Comparison of ENCODE assay signal across 25 mouse cellular contexts in the genomic region with DNA sequence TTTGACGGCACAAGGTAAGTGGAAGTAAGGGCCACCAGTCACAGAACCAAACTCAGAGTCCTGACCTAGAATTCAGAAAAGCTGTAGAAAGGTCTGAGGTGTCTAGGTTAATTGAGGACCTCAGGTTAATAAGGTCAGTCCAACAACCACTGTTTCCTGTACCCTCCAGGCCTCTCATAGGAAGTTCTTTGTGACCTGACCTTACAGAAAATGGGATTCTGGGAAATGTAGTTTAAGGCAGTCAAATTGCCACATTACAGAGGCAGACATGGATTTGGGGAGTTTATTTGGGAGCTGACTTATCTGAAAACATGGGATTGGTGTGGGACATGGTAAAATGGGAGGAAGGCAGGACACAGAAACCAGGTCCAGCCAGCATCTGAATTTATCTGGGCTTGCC.
DNase-seq lines count a peak whose midpoint lies in the region; ATAC-seq and TF ChIP-seq lines count a peak whose summit lies in the region.
"Had no signal": no experiment of that assay in that cellular context is flagged by ENCODE, and none has a peak within 500 bp of the region (broad histone marks: within the 10 kb centered on the region; RNA-seq: fewer than 3 reads in every experiment).

No protein-coding gene starts in this region.

- H3K4me1 ChIP-seq in CH12.LX (ENCODE audit: control insufficient read depth in 1 of 2, insufficient read depth in 2 of 2) (no peaks in the 10 kb centered on the region), MEL (ENCODE audit: control insufficient read depth in 1 of 2, insufficient read depth in 2 of 2, low read length in 2 of 2) (no peaks in the 10 kb centered on the region)
- H3K4me1 ChIP-seq in midbrain, embryonic 11.5 days (ENCODE audit: control insufficient read depth, insufficient read depth, low read length) = no peaks in the 10 kb centered on the region
- H3K4me1 ChIP-seq: embryonic facial prominence, embryonic 13.5 days; embryonic facial prominence, embryonic 15.5 days; forebrain, embryonic 10.5 days; forebrain, embryonic 12.5 days had no signal

- H3K4me3 ChIP-seq in CH12.LX (replicated peaks in 1 of 3; ENCODE audit: low read depth in 2 of 3, low read length in 2 of 3, poor library complexity in 1 of 3) (no peak overlapping the region), MEL (ENCODE audit: control insufficient read depth in 1 of 2, insufficient read depth in 1 of 2, low read depth in 2 of 2, low read length in 2 of 2) (no peak overlapping the region)
- H3K4me3 ChIP-seq in midbrain, embryonic 11.5 days (ENCODE audit: low read depth, low read length) = no peak overlapping the region
- H3K4me3 ChIP-seq: embryonic facial prominence, embryonic 13.5 days; embryonic facial prominence, embryonic 15.5 days; erythroblast, embryonic 14.5 days; forebrain, embryonic 10.5 days; forebrain, embryonic 12.5 days had no signal

- H3K27ac ChIP-seq in CH12.LX (ENCODE audit: insufficient read depth, low read depth) (no peak overlapping the region), MEL (ENCODE audit: control insufficient read depth, low read depth, low read length) (no peak overlapping the region)
- H3K27ac ChIP-seq in midbrain, embryonic 11.5 days (ENCODE audit: low read depth, low read length) = no peak overlapping the region
- H3K27ac ChIP-seq: embryonic facial prominence, embryonic 13.5 days; embryonic facial prominence, embryonic 15.5 days; forebrain, embryonic 10.5 days; forebrain, embryonic 12.5 days had no signal

- no peak for TF ChIP-seq RAD21 in CH12.LX (IDR thresholded peaks at IDR 0.05; ENCODE audit: low read depth, low read length)
- no peak for TF ChIP-seq RAD21 in MEL (IDR thresholded peaks at IDR 0.05; ENCODE audit: low read depth, low read length)

- WGBS in midbrain, embryonic 11.5 days = 92% methylated on average over 1 of the region's 1 CpGs

- no peaks in the 10 kb centered on the region for H3K36me3 ChIP-seq in CH12.LX (replicated peaks in 1 of 2; ENCODE audit: control insufficient read depth in 1 of 2, insufficient read depth in 1 of 2, low read length in 1 of 2)
- H3K36me3 ChIP-seq in MEL (ENCODE audit: control insufficient read depth in 1 of 2, insufficient read depth in 2 of 2, low read length in 2 of 2) = no peaks in the 10 kb centered on the region
- no peaks in the 10 kb centered on the region for H3K36me3 ChIP-seq in midbrain, embryonic 11.5 days (ENCODE audit: control insufficient read depth, insufficient read depth, low read length)
- H3K36me3 ChIP-seq: embryonic facial prominence, embryonic 13.5 days; embryonic facial prominence, embryonic 15.5 days; forebrain, embryonic 10.5 days; forebrain, embryonic 12.5 days; G1E had no signal

- DNase-seq in CH12.LX (ENCODE audit: extremely low read depth) (no peak), MEL (ENCODE audit: low read depth, low spot score) (no peak), ZHBTc4 (ENCODE audit: low read depth, low spot score) (peak; percentile 34)
- no peak for DNase-seq in midbrain, embryonic 11.5 days (ENCODE audit: low spot score, missing footprints)
- no peak for DNase-seq in layer of hippocampus, adult 9-11 months
- DNase-seq: adrenal gland, adult 2 months; adrenal gland, postnatal 10 days; adrenal gland, postnatal 25 days; B cell, adult 2 months; cerebellum, adult 11 months; cerebellum, adult 18-20 months; cerebellum, adult 8-10 months; cerebellum, adult 9-11 months; cerebellum, postnatal 14 days; cerebellum, postnatal 36 days; embryo, embryonic 11 days had no signal

- in situ Hi-C loops in CH12.LX (cut with MboI; ENCODE audit: low pct_ligation_motif_present, low pct_unique_long_range_greater_than_20kb, low sequenced_read_pairs) = no loop called here

- TF ChIP-seq POLR2A in CH12.LX (IDR thresholded peaks at IDR 0.05; ENCODE audit: low read depth, low read length) (no peak), MEL (IDR thresholded peaks at IDR 0.05; ENCODE audit: control insufficient read depth in 1 of 2, insufficient read depth in 1 of 2, low read depth in 1 of 2, low read length in 2 of 2, poor library complexity in 1 of 2) (no peak)

- H3K27me3 ChIP-seq in CH12.LX (replicated peaks) = peaks cover 75% of the 10 kb centered on the region
- no peaks in the 10 kb centered on the region for H3K27me3 ChIP-seq in MEL (ENCODE audit: control insufficient read depth in 1 of 2, insufficient read depth in 2 of 2, low read length in 2 of 2)
- H3K27me3 ChIP-seq in midbrain, embryonic 11.5 days (ENCODE audit: control insufficient read depth, insufficient read depth, low read length) = no peaks in the 10 kb centered on the region
- H3K27me3 ChIP-seq: embryonic facial prominence, embryonic 13.5 days; embryonic facial prominence, embryonic 15.5 days; forebrain, embryonic 12.5 days had no signal

- H3K9ac ChIP-seq in CH12.LX (ENCODE audit: insufficient read depth, low read depth) = no peak overlapping the region
- no peak overlapping the region for H3K9ac ChIP-seq in MEL (ENCODE audit: control insufficient read depth, low read depth, low read length, poor library complexity, severe bottlenecking)
- H3K9ac ChIP-seq in midbrain, embryonic 11.5 days (ENCODE audit: low read length) = no peak overlapping the region
- H3K9ac ChIP-seq: embryonic facial prominence, embryonic 13.5 days; embryonic facial prominence, embryonic 15.5 days; forebrain, embryonic 12.5 days had no signal

- TF ChIP-seq EP300 in CH12.LX (IDR thresholded peaks at IDR 0.05; ENCODE audit: low read length) (no peak), MEL (IDR thresholded peaks at IDR 0.05; ENCODE audit: low read depth in 1 of 2, low read length in 2 of 2) (no peak)

- peaks cover 5% of the 10 kb centered on the region for H3K9me3 ChIP-seq in CH12.LX (replicated peaks; ENCODE audit: low read length)
- H3K9me3 ChIP-seq in MEL (replicated peaks; ENCODE audit: insufficient read depth, low read length) = no peaks in the 10 kb centered on the region
- no peaks in the 10 kb centered on the region for H3K9me3 ChIP-seq in midbrain, embryonic 11.5 days (ENCODE audit: control insufficient read depth, low read length)
- H3K9me3 ChIP-seq: embryonic facial prominence, embryonic 13.5 days; embryonic facial prominence, embryonic 15.5 days; forebrain, embryonic 10.5 days; forebrain, embryonic 12.5 days; G1E had no signal

- dilution Hi-C loops in CH12.LX (cut with MboI; ENCODE audit: extremely low pct_ligation_motif_present, extremely low pct_unique_long_range_greater_than_20kb, low sequenced_read_pairs) = no loop called here

- no peak for TF ChIP-seq CTCF in CH12.LX (conservative IDR thresholded peaks at IDR 0.05 in 1 of 2, IDR thresholded peaks at IDR 0.05 in 1 of 2; ENCODE audit: low read depth in 2 of 2, low read length in 2 of 2)
- no peak for TF ChIP-seq CTCF in MEL (IDR thresholded peaks at IDR 0.05 in 2 of 3, conservative IDR thresholded peaks at IDR 0.05 in 1 of 3; ENCODE audit: control insufficient read depth in 1 of 3, insufficient read depth in 1 of 3, low read depth in 2 of 3, low read length in 3 of 3, poor library complexity in 1 of 3, severe bottlenecking in 1 of 3)

- no peak overlapping the region for H3K4me2 ChIP-seq in CH12.LX (ENCODE audit: insufficient read depth, low read depth, poor library complexity, severe bottlenecking)
- no peak overlapping the region for H3K4me2 ChIP-seq in midbrain, embryonic 11.5 days
- H3K4me2 ChIP-seq: embryonic facial prominence, embryonic 13.5 days; embryonic facial prominence, embryonic 15.5 days; forebrain, embryonic 12.5 days had no signal

- ATAC-seq in midbrain, embryonic 11.5 days (ENCODE audit: low FRiP score) = no peak
- ATAC-seq: CD4-positive, CD25-positive, alpha-beta regulatory T cell, adult 4 months; forebrain, embryonic 14.5 days; forebrain, embryonic 16.5 days had no signal

- no peaks in the 10 kb centered on the region for H3K79me2 ChIP-seq in CH12.LX (replicated peaks; ENCODE audit: control insufficient read depth, extremely low read depth, insufficient read depth, poor library complexity, severe bottlenecking)
- no peaks in the 10 kb centered on the region for H3K79me2 ChIP-seq in MEL (ENCODE audit: control insufficient read depth, insufficient read depth, low read length, poor library complexity)

TF ChIP-seq in CH12.LX, 34 proteins besides CTCF, POLR2A, EP300 and RAD21:
- no peak for TF ChIP-seq CHD2 (IDR thresholded peaks at IDR 0.05; ENCODE audit: low read length)
- TF ChIP-seq HCFC1 (IDR thresholded peaks at IDR 0.05; ENCODE audit: low read depth, low read length) = peak; percentile 67
- TF ChIP-seq SIN3A (IDR thresholded peaks at IDR 0.05; ENCODE audit: low read length) = no peak
- no peak for TF ChIP-seq MXI1 (IDR thresholded peaks at IDR 0.05; ENCODE audit: low read depth, low read length)

TF ChIP-seq in MEL, 35 proteins besides CTCF, POLR2A, EP300 and RAD21:
- TF ChIP-seq JUND (IDR thresholded peaks at IDR 0.05; ENCODE audit: low read depth, low read length) = no peak
- peak; percentile 37; the same call in 1 of the 2 replicates for TF ChIP-seq HCFC1 (IDR thresholded peaks at IDR 0.05; ENCODE audit: low read depth, low read length)
